Mouse (Mus musculus) liver, embryonic 11.5 days (tissue): ENCODE results near the gene Dda1. TPM values are rescaled to one million over a fixed set of nuclear protein-coding genes. Genes with fewer than 3 reads are reported as not detected.

Source experiments
- ATAC-seq: fragments of 200-750 bp; cut with Nextera tagmentation; replicated peaks from 2 replicates; pipeline ENCODE4 v1.8.0; 2017; ENCODE audit warnings: moderate number of reproducible peaks, mild to moderate bottlenecking, moderate TSS enrichment, moderate library complexity; ENCODE audit not compliant: low FRiP score
- DNase-seq: peaks from one replicate; pipeline ENCODE4 v3.0.0-alpha.2; 2017; ENCODE audit warnings: low spot score
- H3K27ac ChIP-seq: fragments of 300-500 bp; sonication (generic); 2 replicates; pipeline ENCODE4 v1.5.1; 2014; ENCODE audit warnings: mild to moderate bottlenecking, low read depth, low read length, control low read depth
- H3K27me3 ChIP-seq: fragments of 300-500 bp; sonication (generic); replicated peaks from 2 replicates; pipeline ENCODE4 v1.6.1; 2014; ENCODE audit warnings: low read length, mixed read lengths; ENCODE audit not compliant: control insufficient read depth, insufficient read depth
- H3K36me3 ChIP-seq: fragments of 300-500 bp; sonication (generic); 2 replicates; pipeline ENCODE4 v1.6.1; 2014; ENCODE audit warnings: mild to moderate bottlenecking, low read length, moderate library complexity, mixed read lengths; ENCODE audit not compliant: control insufficient read depth, insufficient read depth
- H3K4me1 ChIP-seq: fragments of 300-500 bp; sonication (generic); replicated peaks from 2 replicates; pipeline ENCODE4 v1.6.1; 2014; ENCODE audit warnings: low read length, mixed read lengths; ENCODE audit not compliant: control insufficient read depth, insufficient read depth
- H3K4me2 ChIP-seq: fragments of 300-500 bp; sonication (generic); 2 replicates; pipeline ENCODE4 v1.6.1; 2014; ENCODE audit warnings: mild to moderate bottlenecking, control low read depth, moderate library complexity
- H3K4me3 ChIP-seq: fragments of 300-500 bp; sonication (generic); 2 replicates; pipeline ENCODE4 v1.5.1; 2014; ENCODE audit warnings: low read depth, low read length, control low read depth
- H3K9ac ChIP-seq: fragments of 300-500 bp; sonication (generic); 2 replicates; pipeline ENCODE4 v1.6.1; 2014; ENCODE audit warnings: low read depth, low read length, control low read depth
- H3K9me3 ChIP-seq: fragments of 300-500 bp; sonication (generic); 2 replicates; pipeline ENCODE4 v1.6.1; 2016; ENCODE audit warnings: low read length, inconsistent platforms, mixed read lengths; ENCODE audit not compliant: control insufficient read depth
- WGBS: fragments of 180-500 bp; shearing (Covaris S2); extraction: QIAGEN DNeasy Blood & Tissue Kit; methylation state at CpG from one replicate; pipeline ENCODE4 v1.1.7; 2014; 5-methylcytosine and 5-hydroxymethylcytosine counted together
- polyA plus RNA-seq: library from polyadenylated mRNA; unstranded; fragments of >200 nt; fragmentation: Nextera tagmentation; extraction: Ambion mirVana; gene quantifications from 2 replicates; pipeline ENCODE4 v1.2.1, GENCODE M21; 2014

Dda1 gene
- polyA plus RNA-seq, 1 experiment from 2014 or later = 98.2 TPM

- Histone ChIP-seq H3K9me3 (no peaks in the 10 kb centered on the region), H3K4me2 (no peak overlapping the region), H3K36me3 (peaks cover 38% of the 10 kb centered on the region), H3K4me1 (peaks cover 15% of the 10 kb centered on the region), H3K27ac (no peak overlapping the region), H3K4me3 (no peak overlapping the region), H3K27me3 (no peaks in the 10 kb centered on the region), H3K9ac (no peak overlapping the region)
- ATAC-seq = no peak
- 93% methylated on average over 17 of the region's 17 CpGs for WGBS
- DNase-seq = no peak
These were observed 2.9 kb downstream of the Dda1 start for GRCm38 (mm10) chr8:71471861-71472260.

GRCm38 (mm10) chr8:71472601-71473386 is 3.8 kb downstream of the Dda1 start:
- Histone ChIP-seq H3K4me2 (no peak overlapping the region), H3K27me3 (no peaks in the 10 kb centered on the region), H3K4me3 (no peak overlapping the region), H3K9me3 (no peaks in the 10 kb centered on the region), H3K9ac (no peak overlapping the region), H3K4me1 (peaks cover 18% of the 10 kb centered on the region), H3K27ac (no peak overlapping the region), H3K36me3 (peaks cover 38% of the 10 kb centered on the region)
- WGBS = 84% methylated on average over 8 of the region's 8 CpGs
- ATAC-seq (no peak), DNase-seq (no peak)

GRCm38 (mm10) chr8:71474344-71474743 is 5.3 kb downstream of the Dda1 start:
- ATAC-seq (no peak), DNase-seq (no peak)
- H3K4me2 ChIP-seq = no peak overlapping the region
- H3K9me3 ChIP-seq = no peaks in the 10 kb centered on the region
- peaks cover 38% of the 10 kb centered on the region for H3K36me3 ChIP-seq
- no peak overlapping the region for H3K27ac ChIP-seq
- no peaks in the 10 kb centered on the region for H3K27me3 ChIP-seq
- H3K4me3 ChIP-seq = no peak overlapping the region
- WGBS = 90% methylated on average over 18 of the region's 18 CpGs
- H3K4me1 ChIP-seq = peaks cover 18% of the 10 kb centered on the region
- H3K9ac ChIP-seq = no peak overlapping the region

- no peak for ATAC-seq
- 92% methylated on average over 25 of the region's 25 CpGs for WGBS
- no peak overlapping the region for H3K27ac ChIP-seq
- H3K4me1 ChIP-seq = peaks cover 14% of the 10 kb centered on the region
- H3K9ac ChIP-seq = peak overlapping the region; percentile 75
- H3K27me3 ChIP-seq = no peaks in the 10 kb centered on the region
- no peak for DNase-seq
- H3K4me2 ChIP-seq = peak overlapping the region; percentile 93
- no peak overlapping the region for H3K4me3 ChIP-seq
- H3K9me3 ChIP-seq = no peaks in the 10 kb centered on the region
- H3K36me3 ChIP-seq = peaks cover 38% of the 10 kb centered on the region
These were observed 6.0 kb downstream of the Dda1 start for GRCm38 (mm10) chr8:71474785-71475701.

- Histone ChIP-seq H3K27me3 (peaks cover 4% of the 10 kb centered on the region), H3K4me2 (peak overlapping the region; percentile 93), H3K36me3 (peaks cover 34% of the 10 kb centered on the region), H3K9me3 (no peaks in the 10 kb centered on the region), H3K9ac (peak overlapping the region; percentile 75), H3K4me3 (peak overlapping the region; percentile 70), H3K27ac (peak overlapping the region; percentile 73; the same call in 1 of the 2 replicates), H3K4me1 (peaks cover 14% of the 10 kb centered on the region)
- WGBS = 31% methylated on average over 4 of the region's 4 CpGs
- DNase-seq (no peak), ATAC-seq (no peak)
These were observed 6.7 kb downstream of the Dda1 start for GRCm38 (mm10) chr8:71475702-71476075.

GRCm38 (mm10) chr8:71476099-71476940 is 7.3 kb downstream of the Dda1 start:
- peak overlapping the region; percentile 70 for H3K4me3 ChIP-seq
- peak overlapping the region; percentile 75 for H3K9ac ChIP-seq
- no peaks in the 10 kb centered on the region for H3K9me3 ChIP-seq
- DNase-seq = peak; percentile 85
- peak overlapping the region; percentile 93 for H3K4me2 ChIP-seq
- peaks cover 16% of the 10 kb centered on the region for H3K4me1 ChIP-seq
- WGBS = under 1% methylated on average over 101 of the region's 121 CpGs
- H3K27me3 ChIP-seq = peaks cover 10% of the 10 kb centered on the region
- ATAC-seq = peak; percentile 81
- peaks cover 29% of the 10 kb centered on the region for H3K36me3 ChIP-seq
- H3K27ac ChIP-seq = peak overlapping the region; percentile 73

- Histone ChIP-seq H3K36me3 (peaks cover 20% of the 10 kb centered on the region), H3K27ac (no peak overlapping the region), H3K9me3 (no peaks in the 10 kb centered on the region), H3K9ac (peak overlapping the region; percentile 75), H3K4me2 (peak overlapping the region; percentile 93), H3K27me3 (peaks cover 18% of the 10 kb centered on the region), H3K4me3 (peak overlapping the region; percentile 70), H3K4me1 (peaks cover 16% of the 10 kb centered on the region)
- DNase-seq = no peak
- WGBS = 35% methylated on average over 14 of the region's 14 CpGs
- no peak for ATAC-seq
These were observed 8.3 kb downstream of the Dda1 start for GRCm38 (mm10) chr8:71477196-71477845.

GRCm38 (mm10) chr8:71478943-71479342 is 9.9 kb downstream of the Dda1 start:
- ATAC-seq (no peak), DNase-seq (no peak)
- no peak overlapping the region for H3K27ac ChIP-seq
- 82% methylated on average over 11 of the region's 11 CpGs for WGBS
- peaks cover 16% of the 10 kb centered on the region for H3K4me1 ChIP-seq
- H3K9me3 ChIP-seq = no peaks in the 10 kb centered on the region
- H3K9ac ChIP-seq = no peak overlapping the region
- H3K4me2 ChIP-seq = no peak overlapping the region
- H3K4me3 ChIP-seq = no peak overlapping the region
- H3K36me3 ChIP-seq = peaks cover 12% of the 10 kb centered on the region
- peaks cover 18% of the 10 kb centered on the region for H3K27me3 ChIP-seq
